Mouse (Mus musculus) heart, postnatal 0 days (tissue): ENCODE data around the gene Prkag2.

Experiments
- CTCF ChIP-seq: IDR thresholded peaks from 2 replicates; pipeline ENCODE4 v1.5.1; 2016; ENCODE audit warnings: antibody characterized with exemption, control low read depth, low read depth
- EP300 ChIP-seq: IDR thresholded peaks from 2 replicates; pipeline ENCODE4 v1.6.1; 2016; ENCODE audit warnings: antibody characterized with exemption, low read depth

DNA sequence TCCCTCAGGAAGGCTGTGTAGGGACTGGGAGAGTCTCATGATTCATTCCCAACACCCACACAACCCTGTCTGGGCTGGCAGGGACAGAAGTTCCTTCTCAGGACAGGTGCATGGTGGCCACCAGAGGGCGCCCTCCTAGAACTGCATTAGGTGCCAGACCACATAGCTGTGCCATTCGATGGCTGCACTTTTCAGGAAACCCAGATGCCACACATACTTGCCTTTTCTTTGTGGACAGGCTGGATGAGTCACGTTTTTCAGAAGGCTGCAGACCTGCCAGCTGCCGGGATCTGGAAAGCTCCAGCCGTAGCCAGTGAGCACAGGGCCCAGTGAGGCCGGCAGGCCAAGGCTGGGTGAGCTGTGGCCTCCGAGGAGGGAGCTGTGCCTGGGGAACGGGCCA, 93.6 kb downstream of the Prkag2 start:
- peak; percentile 96; the same call in 1 of the 2 replicates for TF ChIP-seq EP300
- peak; percentile 94 for TF ChIP-seq CTCF
